Mouse (Mus musculus): ENCODE data around the gene Sema4b.

Sema4b gene

GRCm38 (mm10) chr7:80264606-80265005 is 78.0 kb downstream of the Sema4b start:
- in situ Hi-C loops (cut with MboI, MseI), result no loop called here

GRCm38 (mm10) chr7:80267764-80268163 is 81.1 kb downstream of the Sema4b start:
- in situ Hi-C loops (cut with MboI, MseI), result no loop called here

- in situ Hi-C loops (cut with MboI, MseI), result no loop called here
These were observed 82.5 kb downstream of the Sema4b start, which contains the start of gene Vps33b for GRCm38 (mm10) chr7:80268897-80269750. Gene Vps33b (plus strand): TSS chr7:80269649.

- in situ Hi-C loops (cut with MboI, MseI), result no loop called here
These were observed 83.2 kb downstream of the Sema4b start for GRCm38 (mm10) chr7:80269751-80270255.

- in situ Hi-C loops (cut with MboI, MseI), result no loop called here
These were observed 86.8 kb downstream of the Sema4b start for GRCm38 (mm10) chr7:80273456-80273855.

Data from T-helper 17 cell (primary cell).